Comparison of ENCODE assay signal across 9 mouse cellular contexts in genomic region chr9:61111733-61112415, GRCm38 (mm10).
DNase-seq lines count a peak whose midpoint lies in the region; ATAC-seq and TF ChIP-seq lines count a peak whose summit lies in the region.
"Had no signal": no experiment of that assay in that cellular context is flagged by ENCODE, and none has a peak within 500 bp of the region (broad histone marks: within the 10 kb centered on the region; RNA-seq: fewer than 3 reads in every experiment).

No protein-coding gene starts in this region.

- peaks cover 41% of the 10 kb centered on the region for H3K27me3 ChIP-seq in C2C12 (ENCODE audit: control insufficient read depth, insufficient read depth, insufficient read length)

- no peaks in the 10 kb centered on the region for H3K79me2 ChIP-seq in C2C12 (ENCODE audit: control insufficient read depth, insufficient read depth)

- no peak overlapping the region for H3ac ChIP-seq in C2C12 (ENCODE audit: control insufficient read depth, insufficient read length, low read depth)

- no peak for TF ChIP-seq CTCF in C2C12 (IDR thresholded peaks at IDR 0.05; ENCODE audit: control insufficient read depth, insufficient read depth, insufficient read length)

- ATAC-seq in monocyte, adult 5-6 weeks (replicated peaks; ENCODE audit: insufficient number of reproducible peaks, low FRiP score, low TSS enrichment, poor library complexity, severe bottlenecking), result no peak

- H3K36me3 ChIP-seq in C2C12 (ENCODE audit: control insufficient read depth, insufficient read depth), result no peaks in the 10 kb centered on the region
- H3K36me3 ChIP-seq: stomach, embryonic 15.5 days had no signal

- peak; percentile 86 for DNase-seq in MN1 (ENCODE audit: low spot score)
- peak; percentile 62 for DNase-seq in forelimb bud, embryonic 11.5 days (ENCODE audit: low read depth, low spot score)
- DNase-seq in lung, postnatal 10 days, result peak; percentile 54
- peak; percentile 53 for DNase-seq in thymus, postnatal 0 days (ENCODE audit: low spot score)
- no peak for DNase-seq in cerebellum, postnatal 36 days
- DNase-seq in heart, adult 11 months, result no peak

- H3K4me3 ChIP-seq in C2C12 (ENCODE audit: insufficient read depth, poor library complexity, severe bottlenecking), result no peak overlapping the region
- H3K4me3 ChIP-seq: stomach, embryonic 15.5 days had no signal

- no peaks in the 10 kb centered on the region for H3K79me3 ChIP-seq in C2C12 (ENCODE audit: low read depth)

TF ChIP-seq in C2C12, 6 proteins besides CTCF, POLR2A, EP300 and RAD21:
- TF ChIP-seq MYOD1 (IDR thresholded peaks at IDR 0.05; ENCODE audit: control insufficient read depth, insufficient read length, low read depth) (peak; percentile 69), CEBPB (IDR thresholded peaks at IDR 0.05; ENCODE audit: low read depth) (no peak)
TF ChIP-seq in C2C12: peak in this region for 1.

Comparison
In these comparisons a context has a peak if more than half of its experiments do, and no peak if none do; other contexts are left out.
1. DNase-seq: peak in MN1 (single experiment), forelimb bud, embryonic 11.5 days (single experiment), lung, postnatal 10 days (single experiment) and thymus, postnatal 0 days (single experiment); none in cerebellum, postnatal 36 days (0 of 2) and heart, adult 11 months (single experiment).